Mouse (Mus musculus) spleen, postnatal 10 days (tissue): Measurements from ENCODE around the gene Rhebl1.

ENCODE experiments used
- DNase-seq, 2 experiments: peaks; one replicate each; pipeline ENCODE4 v3.0.0; 2021 to 2022; ENCODE audit warnings: low spot score in 2 of 2

Rhebl1 gene

DNA sequence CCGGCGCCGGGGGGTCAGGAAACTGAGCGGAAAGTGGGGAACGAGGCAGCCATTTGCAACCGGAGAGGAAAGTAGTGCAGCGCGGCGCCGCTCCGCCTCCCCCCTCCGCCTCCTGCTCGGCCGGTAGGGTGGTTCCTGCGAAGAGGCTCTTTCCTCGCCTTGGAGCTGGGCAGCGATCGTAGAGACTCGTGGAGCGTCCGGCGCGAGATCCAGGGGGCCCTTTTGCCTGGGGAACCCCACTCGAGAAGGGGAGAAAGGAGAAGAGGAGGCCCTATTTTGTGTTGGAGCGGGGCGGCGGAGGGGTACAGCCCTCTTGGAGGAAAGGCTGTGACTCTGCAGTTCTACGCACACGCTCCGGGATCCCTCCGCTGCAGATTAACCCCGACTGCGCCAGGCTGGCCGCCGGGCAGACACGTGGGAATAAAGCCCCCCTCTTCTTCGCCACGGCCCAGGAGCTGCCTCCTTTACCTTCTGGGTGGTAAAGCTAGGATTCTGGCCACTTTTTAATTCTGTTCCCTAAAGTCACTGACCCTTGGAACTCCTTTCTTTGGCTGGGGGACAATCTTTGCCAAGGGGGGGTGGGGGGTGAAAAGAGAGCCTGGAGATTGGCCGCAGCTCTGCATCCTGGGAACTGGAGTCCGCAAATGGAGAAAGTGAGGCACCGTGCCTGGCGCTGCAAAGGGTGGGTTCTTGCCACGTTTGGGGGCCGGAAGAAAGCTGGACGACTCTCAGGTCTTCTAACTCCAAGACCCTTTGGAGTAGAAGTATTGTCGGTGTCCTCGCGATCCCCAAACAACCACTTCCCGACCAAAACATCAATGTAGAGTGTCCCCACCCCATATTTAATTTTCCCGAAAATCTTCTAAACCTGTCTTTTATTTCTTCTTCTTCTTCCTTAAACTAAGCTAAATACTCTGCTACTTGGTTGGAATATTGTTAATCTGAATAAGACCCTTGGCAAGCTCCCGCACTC is 22.1 kb downstream of the Rhebl1 start:
- DNase-seq: peak; percentile 93 to 97

- DNase-seq: peak in 1 of 2 experiments; percentile 63
Measured at GRCm38 (mm10) chr15:98871070-98871915, 23.0 kb downstream of the Rhebl1 start, which contains the start of gene Kmt2d. TSS of gene Kmt2d (minus strand) at chr15:98871204.

- DNase-seq: peak; percentile 57 to 64
Measured at GRCm38 (mm10) chr15:98870179-98871069, 23.9 kb downstream of the Rhebl1 start.

DNA sequence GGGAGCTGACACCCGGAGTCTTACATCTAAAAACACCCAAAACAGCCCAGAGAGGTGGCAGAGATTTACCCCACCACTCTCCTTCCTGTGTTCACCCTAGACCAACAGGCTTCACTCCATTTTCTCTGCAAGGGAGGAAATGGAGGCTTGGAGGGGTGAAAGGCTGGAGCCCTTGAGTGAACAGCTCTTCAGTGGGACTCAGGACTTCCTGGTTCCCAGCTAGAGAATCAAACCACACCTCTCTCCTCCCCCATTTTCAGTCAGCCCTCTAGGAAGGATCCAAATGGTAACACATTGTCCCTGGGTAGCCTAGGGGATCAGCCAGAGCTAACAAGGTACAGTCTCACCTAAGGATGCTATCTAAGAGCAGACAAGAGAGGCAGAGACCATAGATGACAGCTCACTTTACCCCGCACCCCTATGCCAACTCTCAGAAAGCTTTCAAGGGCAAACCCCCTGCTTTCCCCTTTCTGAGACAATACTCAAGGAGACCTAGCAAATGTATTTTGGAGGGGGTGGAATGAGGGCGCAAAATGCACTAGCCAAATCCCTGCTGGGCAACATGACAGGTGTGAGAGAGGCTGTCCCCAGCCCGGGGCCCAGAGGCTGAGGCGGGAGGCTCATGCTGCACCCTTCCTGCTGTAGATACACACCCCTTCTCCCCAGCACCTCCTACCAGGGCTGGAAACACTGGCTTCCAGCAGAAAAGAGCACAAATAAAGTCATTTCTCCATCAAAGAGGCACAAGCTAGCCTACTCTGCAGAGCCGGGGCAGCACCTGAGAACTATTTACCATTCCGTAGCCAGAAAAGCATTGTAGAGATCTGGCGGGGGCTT is 24.8 kb downstream of the Rhebl1 start:
- peak; percentile 37 to 50 for DNase-seq

GRCm38 (mm10) chr15:98868346-98869063 is 25.8 kb downstream of the Rhebl1 start:
- peak in 1 of 2 experiments; percentile 24 for DNase-seq

DNA sequence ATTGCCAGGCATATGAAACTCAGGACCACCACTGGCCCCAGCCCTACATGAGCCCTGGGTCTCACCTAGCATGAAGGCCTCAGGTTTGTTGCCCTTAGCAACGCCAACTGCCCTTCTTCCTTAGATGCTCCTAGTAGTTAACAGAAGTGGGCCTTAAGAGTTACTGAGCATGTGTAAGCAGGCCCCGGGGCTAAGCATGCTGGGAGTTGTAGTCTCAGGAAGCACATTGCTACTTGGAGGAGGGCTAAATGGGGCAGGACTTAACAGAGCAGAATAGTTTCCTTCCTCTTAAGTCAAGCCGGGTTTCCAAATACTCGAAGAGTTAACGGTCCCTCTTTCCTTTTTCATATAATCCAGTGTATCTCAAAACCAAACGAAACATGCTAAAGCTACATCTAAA is 27.0 kb downstream of the Rhebl1 start:
- DNase-seq: peak in 1 of 2 experiments; percentile 74

DNA sequence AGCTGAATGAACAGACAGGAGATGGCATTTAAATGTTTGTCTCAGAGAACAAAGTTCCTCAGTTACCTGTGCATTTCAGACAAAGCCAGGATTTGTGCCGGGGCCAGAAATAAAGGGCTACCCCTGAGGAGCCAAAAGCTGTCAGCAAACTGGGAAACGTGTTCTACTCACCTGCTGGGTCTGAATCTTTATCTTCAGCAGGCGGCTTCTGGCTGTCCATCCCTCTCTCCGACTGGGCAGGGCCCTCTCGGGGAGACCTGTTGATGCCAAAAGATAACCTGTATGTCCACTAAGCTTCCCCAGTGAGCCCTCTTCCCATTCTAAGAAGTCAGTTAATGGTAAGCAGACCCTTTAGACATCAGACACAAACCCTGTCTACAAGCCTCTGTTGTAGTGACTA is 27.8 kb downstream of the Rhebl1 start:
- no peak for DNase-seq

GRCm38 (mm10) chr15:98865771-98866170 is 28.6 kb downstream of the Rhebl1 start:
- DNase-seq: no peak

DNA sequence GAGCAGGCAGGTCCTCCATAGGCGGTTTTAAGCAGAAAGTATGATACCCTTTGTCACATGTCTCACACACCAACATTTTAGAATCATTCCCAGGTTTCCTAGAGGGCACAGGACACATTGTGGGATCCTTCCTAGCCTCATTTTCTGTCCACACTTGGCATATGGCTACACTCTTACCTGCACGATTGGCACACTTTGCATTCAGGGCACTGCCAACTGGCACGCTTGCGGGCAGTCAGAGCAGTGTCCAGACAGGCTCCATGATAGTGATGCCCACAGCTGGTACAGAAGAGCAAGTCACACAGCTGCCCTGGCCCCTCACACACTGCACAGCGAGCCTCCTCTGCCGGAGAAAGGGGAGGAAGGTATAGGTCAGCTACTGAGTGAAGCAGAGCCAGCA is 29.4 kb downstream of the Rhebl1 start:
- no peak for DNase-seq

DNA sequence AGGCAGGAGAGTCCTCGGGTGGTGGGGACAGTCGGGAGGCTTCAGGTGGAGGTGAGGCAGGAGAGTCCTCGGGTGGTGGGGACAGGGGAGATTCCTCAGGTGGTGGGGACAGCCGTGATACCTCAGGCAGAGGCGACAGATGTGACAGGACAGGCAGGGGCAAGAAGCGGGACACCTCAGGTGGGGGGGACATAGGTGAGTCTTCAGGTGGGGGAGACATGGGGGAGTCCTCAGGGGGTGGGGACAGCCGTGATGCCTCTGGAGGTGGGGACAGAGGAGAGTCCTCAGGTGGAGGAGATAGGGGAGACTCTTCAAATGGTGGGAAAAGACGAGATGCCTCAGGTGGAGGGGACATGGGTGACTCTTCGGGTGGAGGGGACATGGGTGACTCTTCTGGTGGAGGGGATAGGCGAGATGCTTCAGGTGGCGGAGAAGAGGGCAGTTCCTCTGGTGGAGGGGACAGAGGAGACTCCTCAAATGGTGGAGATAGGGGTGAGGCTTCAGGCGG is 30.8 kb downstream of the Rhebl1 start:
- DNase-seq: no peak

- peak in 1 of 2 experiments; percentile 16 for DNase-seq
Measured at GRCm38 (mm10) chr15:98861701-98862410, 32.5 kb downstream of the Rhebl1 start.

DNA sequence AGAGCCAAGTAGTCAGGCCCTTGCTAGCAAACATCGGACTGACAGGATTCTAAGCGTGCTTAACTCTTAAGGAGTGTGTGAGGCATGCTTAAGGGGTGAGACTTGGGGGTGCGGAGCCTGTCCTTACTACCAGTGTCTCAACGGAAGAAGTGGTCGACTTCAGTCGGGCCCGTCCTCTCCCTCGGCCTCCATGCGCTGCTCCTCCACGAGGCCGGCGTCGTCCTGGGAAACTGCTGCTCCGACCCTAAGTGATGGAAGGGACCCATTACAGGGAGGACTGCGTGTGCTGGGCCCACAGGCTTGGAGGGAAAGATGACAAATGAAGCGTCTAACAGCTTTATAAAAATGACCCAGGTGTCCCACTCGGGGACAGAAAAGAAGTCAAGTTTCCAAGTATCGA is 33.4 kb downstream of the Rhebl1 start:
- no peak for DNase-seq

- peak in 1 of 2 experiments; percentile 14 for DNase-seq
Measured at GRCm38 (mm10) chr15:98859319-98860043, 34.9 kb downstream of the Rhebl1 start.

- DNase-seq: no peak
Measured at GRCm38 (mm10) chr15:98854214-98854613, 40.1 kb downstream of the Rhebl1 start.

GRCm38 (mm10) chr15:98853161-98853937 is 41.0 kb downstream of the Rhebl1 start:
- peak in 1 of 2 experiments; percentile 13 for DNase-seq

GRCm38 (mm10) chr15:98852733-98853132 is 41.6 kb downstream of the Rhebl1 start:
- peak in 1 of 2 experiments; percentile 13 for DNase-seq

DNA sequence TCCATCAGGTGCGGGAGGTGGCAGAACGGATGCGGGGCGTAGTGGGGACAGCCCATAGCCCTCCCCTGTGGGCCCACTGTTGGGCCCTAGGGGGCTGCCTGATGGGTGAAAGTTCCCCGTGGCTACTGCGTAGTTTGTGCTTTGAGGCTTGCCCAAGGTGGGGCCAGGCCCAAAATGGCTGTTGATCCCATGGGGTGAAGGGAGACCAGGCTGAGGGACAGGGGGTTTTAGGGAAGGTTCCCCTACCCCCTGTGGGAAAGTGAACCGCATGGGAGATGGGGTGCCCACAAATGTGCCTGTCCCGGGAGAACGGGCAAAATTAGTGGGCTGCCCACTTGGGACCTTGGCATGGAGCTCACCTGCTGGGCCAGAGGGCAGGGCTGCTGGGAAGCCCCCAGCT is 42.3 kb downstream of the Rhebl1 start:
- DNase-seq: no peak
